Mouse (Mus musculus) intestine, embryonic 16.5 days (tissue): ENCODE measurements around the gene Ptpn3. TPM values are rescaled to one million over a fixed set of nuclear protein-coding genes. Genes with fewer than 3 reads are reported as not detected.

Experiments
- ATAC-seq: fragments of 200-750 bp; cut with Nextera tagmentation; 2 replicates; pipeline ENCODE4 v1.8.0; 2017; ENCODE audit warnings: moderate TSS enrichment, moderate library complexity
- H3K27ac ChIP-seq: fragments of 300-500 bp; sonication (generic); 2 replicates; pipeline ENCODE4 v1.5.1; 2014; ENCODE audit warnings: mild to moderate bottlenecking, low read length
- H3K27me3 ChIP-seq: fragments of 300-500 bp; sonication (generic); replicated peaks from 2 replicates; pipeline ENCODE4 v1.6.1; 2014; ENCODE audit warnings: low read length, control low read depth, mixed read lengths; ENCODE audit not compliant: control insufficient read depth, insufficient read depth
- H3K36me3 ChIP-seq: fragments of 300-500 bp; sonication (generic); 2 replicates; pipeline ENCODE4 v1.6.1; 2014; ENCODE audit warnings: low read length, control low read depth; ENCODE audit not compliant: control insufficient read depth, insufficient read depth
- H3K4me1 ChIP-seq: fragments of 300-500 bp; sonication (generic); 2 replicates; pipeline ENCODE4 v1.6.1; 2014; ENCODE audit warnings: low read length, control low read depth, mixed read lengths; ENCODE audit not compliant: control insufficient read depth, insufficient read depth
- H3K4me2 ChIP-seq: fragments of 300-500 bp; sonication (generic); 2 replicates; pipeline ENCODE4 v1.6.1; 2014; ENCODE audit warnings: low read depth, low read length, control low read depth
- H3K4me3 ChIP-seq: fragments of 300-500 bp; sonication (generic); 2 replicates; pipeline ENCODE4 v1.5.1; 2014; ENCODE audit warnings: mild to moderate bottlenecking, low read length
- H3K9ac ChIP-seq: fragments of 300-500 bp; sonication (generic); 2 replicates; pipeline ENCODE4 v1.6.1; 2014; ENCODE audit warnings: low read depth, low read length
- H3K9me3 ChIP-seq: fragments of 300-500 bp; sonication (generic); 2 replicates; pipeline ENCODE4 v1.6.1; 2016; ENCODE audit warnings: low read length, control low read depth; ENCODE audit not compliant: control insufficient read depth
- WGBS: fragments of 180-500 bp; shearing (Covaris S2); extraction: QIAGEN DNeasy Blood & Tissue Kit; methylation state at CpG from one replicate; pipeline ENCODE4 v1.1.7; 2014; 5-methylcytosine and 5-hydroxymethylcytosine counted together
- polyA plus RNA-seq: library from polyadenylated mRNA; unstranded; fragments of >200 nt; fragmentation: Nextera tagmentation; extraction: Ambion mirVana; gene quantifications from 2 replicates; pipeline ENCODE4 v1.2.1, GENCODE M21; 2015

The Ptpn3 gene
- polyA plus RNA-seq, 1 experiment from 2014 or later: 8.5 TPM

GRCm38 (mm10) chr4:57299701-57300468, 1.8 kb downstream of the Ptpn3 start:
- peak; percentile 73 for ATAC-seq
- H3K4me2 ChIP-seq: peak overlapping the region; percentile 84
- peaks cover 26% of the 10 kb centered on the region for H3K4me1 ChIP-seq
- no peaks in the 10 kb centered on the region for H3K27me3 ChIP-seq
- no peaks in the 10 kb centered on the region for H3K9me3 ChIP-seq
- peak overlapping the region; percentile 93 for H3K4me3 ChIP-seq
- WGBS: under 1% methylated on average over 95 of the region's 97 CpGs
- no peaks in the 10 kb centered on the region for H3K36me3 ChIP-seq
- H3K27ac ChIP-seq: peak overlapping the region; percentile 90
- H3K9ac ChIP-seq: peak overlapping the region; percentile 93

GRCm38 (mm10) chr4:57299308-57299700, 2.3 kb downstream of the Ptpn3 start:
- H3K4me2 ChIP-seq: peak overlapping the region; percentile 84
- no peak for ATAC-seq
- H3K27me3 ChIP-seq: no peaks in the 10 kb centered on the region
- peak overlapping the region; percentile 93 for H3K9ac ChIP-seq
- peaks cover 30% of the 10 kb centered on the region for H3K4me1 ChIP-seq
- H3K27ac ChIP-seq: peak overlapping the region; percentile 90
- peak overlapping the region; percentile 93 for H3K4me3 ChIP-seq
- WGBS: 2% methylated on average over 9 of the region's 9 CpGs
- no peaks in the 10 kb centered on the region for H3K36me3 ChIP-seq
- H3K9me3 ChIP-seq: no peaks in the 10 kb centered on the region

GRCm38 (mm10) chr4:57298181-57298580, 3.5 kb downstream of the Ptpn3 start:
- H3K4me1 ChIP-seq: peaks cover 34% of the 10 kb centered on the region

GRCm38 (mm10) chr4:57294971-57295656, 6.5 kb downstream of the Ptpn3 start:
- peak overlapping the region; percentile 8; the same call in 1 of the 2 replicates for H3K4me2 ChIP-seq
- no peaks in the 10 kb centered on the region for H3K36me3 ChIP-seq
- no peaks in the 10 kb centered on the region for H3K9me3 ChIP-seq
- ATAC-seq: peak; percentile 46; the same call in 1 of the 2 replicates
- H3K4me1 ChIP-seq: peaks cover 35% of the 10 kb centered on the region
- 42% methylated on average over 9 of the region's 9 CpGs for WGBS
- peak overlapping the region; percentile 24; the same call in 1 of the 2 replicates for H3K27ac ChIP-seq
- no peaks in the 10 kb centered on the region for H3K27me3 ChIP-seq
- H3K4me3 ChIP-seq: no peak overlapping the region
- no peak overlapping the region; the same call in 1 of the 2 replicates for H3K9ac ChIP-seq

More at GRCm38 (mm10) chr4:57298181-57298580, 3.5 kb downstream of the Ptpn3 start:
- Histone ChIP-seq H3K9ac (no peak overlapping the region), H3K4me2 (peak overlapping the region; percentile 84), H3K4me3 (peak overlapping the region; percentile 93), H3K9me3 (no peaks in the 10 kb centered on the region), H3K27ac (peak overlapping the region; percentile 90), H3K36me3 (no peaks in the 10 kb centered on the region), H3K27me3 (no peaks in the 10 kb centered on the region)
- ATAC-seq: no peak
- 67% methylated on average over 4 of the region's 4 CpGs for WGBS

- 83% methylated on average over 5 of the region's 5 CpGs for WGBS
These were observed 9.0 kb downstream of the Ptpn3 start for GRCm38 (mm10) chr4:57292670-57293069.

GRCm38 (mm10) chr4:57290049-57290448, 11.6 kb downstream of the Ptpn3 start:
- Histone ChIP-seq H3K36me3 (no peaks in the 10 kb centered on the region), H3K4me1 (peaks cover 16% of the 10 kb centered on the region), H3K9ac (no peak overlapping the region), H3K27me3 (no peaks in the 10 kb centered on the region), H3K27ac (no peak overlapping the region), H3K9me3 (no peaks in the 10 kb centered on the region), H3K4me2 (no peak overlapping the region), H3K4me3 (no peak overlapping the region)
- 94% methylated on average over 6 of the region's 6 CpGs for WGBS
- no peak for ATAC-seq

More at GRCm38 (mm10) chr4:57292670-57293069, 9.0 kb downstream of the Ptpn3 start:
- Histone ChIP-seq H3K27me3 (no peaks in the 10 kb centered on the region), H3K4me1 (peaks cover 32% of the 10 kb centered on the region), H3K27ac (no peak overlapping the region), H3K4me2 (no peak overlapping the region; the same call in 1 of the 2 replicates), H3K4me3 (no peak overlapping the region), H3K9ac (no peak overlapping the region), H3K9me3 (no peaks in the 10 kb centered on the region), H3K36me3 (no peaks in the 10 kb centered on the region)
- no peak for ATAC-seq

GRCm38 (mm10) chr4:57287808-57288207, 13.8 kb downstream of the Ptpn3 start:
- H3K4me1 ChIP-seq: peaks cover 9% of the 10 kb centered on the region
- WGBS: 86% methylated on average over 3 of the region's 3 CpGs
- ATAC-seq: no peak

GRCm38 (mm10) chr4:57285251-57285650, 16.4 kb downstream of the Ptpn3 start:
- Histone ChIP-seq H3K36me3 (no peaks in the 10 kb centered on the region), H3K9me3 (no peaks in the 10 kb centered on the region), H3K4me2 (no peak overlapping the region), H3K9ac (no peak overlapping the region), H3K4me1 (peaks cover 16% of the 10 kb centered on the region), H3K27ac (no peak overlapping the region), H3K27me3 (no peaks in the 10 kb centered on the region), H3K4me3 (no peak overlapping the region)
- ATAC-seq: no peak
- 83% methylated on average over 2 of the region's 2 CpGs for WGBS

More at GRCm38 (mm10) chr4:57287808-57288207, 13.8 kb downstream of the Ptpn3 start:
- Histone ChIP-seq H3K9me3 (no peaks in the 10 kb centered on the region), H3K4me2 (no peak overlapping the region), H3K9ac (no peak overlapping the region), H3K27ac (no peak overlapping the region), H3K27me3 (no peaks in the 10 kb centered on the region), H3K36me3 (no peaks in the 10 kb centered on the region), H3K4me3 (no peak overlapping the region)

GRCm38 (mm10) chr4:57283189-57283588, 18.4 kb downstream of the Ptpn3 start:
- H3K27me3 ChIP-seq: no peaks in the 10 kb centered on the region
- H3K4me2 ChIP-seq: no peak overlapping the region
- no peaks in the 10 kb centered on the region for H3K36me3 ChIP-seq
- H3K9ac ChIP-seq: no peak overlapping the region
- H3K27ac ChIP-seq: peak overlapping the region; percentile 89
- no peak overlapping the region for H3K4me3 ChIP-seq
- ATAC-seq: peak; percentile 65
- H3K4me1 ChIP-seq: peaks cover 28% of the 10 kb centered on the region
- WGBS: 63% methylated on average over 3 of the region's 3 CpGs
- no peaks in the 10 kb centered on the region for H3K9me3 ChIP-seq
